Mouse (Mus musculus) MEL (cell line): ENCODE data around the gene Mmaa. TPM values are rescaled to one million over a fixed set of nuclear protein-coding genes. Genes with fewer than 3 reads are reported as not detected.

Experiments
- DNase-seq: peaks from one replicate; pipeline ENCODE4 v3.0.0; 2011; ENCODE audit warnings: low read depth, low spot score
- H3K27ac ChIP-seq: 2 replicates; pipeline ENCODE4 v1.5.1; 2012; ENCODE audit warnings: low read depth, mild to moderate bottlenecking, control low read depth, low read length, moderate library complexity; ENCODE audit not compliant: control insufficient read depth
- H3K27me3 ChIP-seq, 2 experiments: fragments of 150-350 bp in 1 of 2; sonication (generic) in 1 of 2; 2 replicates each; pipeline ENCODE4 v1.6.1; 2012; ENCODE audit warnings: low read length in 2 of 2, mild to moderate bottlenecking in 2 of 2, improper control_type of control experiment in 1 of 2, moderate library complexity in 1 of 2; ENCODE audit not compliant: insufficient read depth in 2 of 2, control insufficient read depth in 1 of 2
- H3K36me3 ChIP-seq, 2 experiments: 2 replicates each; pipeline ENCODE4 v1.6.1; 2012 to 2014; ENCODE audit warnings: low read length in 2 of 2, improper control_type of control experiment in 1 of 2, inconsistent platforms in 1 of 2, mild to moderate bottlenecking in 1 of 2; ENCODE audit not compliant: insufficient read depth in 2 of 2, control insufficient read depth in 1 of 2
- H3K4me1 ChIP-seq, 2 experiments: fragments of 150-350 bp in 1 of 2; sonication (generic) in 1 of 2; 2 replicates each; pipeline ENCODE4 v1.6.1; 2012; ENCODE audit warnings: low read length in 2 of 2, improper control_type of control experiment in 1 of 2, mild to moderate bottlenecking in 1 of 2; ENCODE audit not compliant: insufficient read depth in 2 of 2, control insufficient read depth in 1 of 2
- H3K4me3 ChIP-seq, 2 experiments: fragments of 150-350 bp in 1 of 2; sonication (generic) in 1 of 2; 2 replicates each; pipeline ENCODE4 v1.5.1; 2012; ENCODE audit warnings: low read depth in 2 of 2, low read length in 2 of 2, mild to moderate bottlenecking in 2 of 2, moderate library complexity in 2 of 2, control low read depth in 1 of 2, improper control_type of control experiment in 1 of 2; ENCODE audit not compliant: control insufficient read depth in 1 of 2, insufficient read depth in 1 of 2
- H3K79me2 ChIP-seq: 2 replicates; pipeline ENCODE4 v1.6.1; 2012; ENCODE audit warnings: mild to moderate bottlenecking, low read length, moderate library complexity; ENCODE audit not compliant: control insufficient read depth, poor library complexity, insufficient read depth
- H3K9ac ChIP-seq: 2 replicates; pipeline ENCODE4 v1.6.1; 2012; ENCODE audit warnings: low read depth, mild to moderate bottlenecking, control low read depth, low read length, moderate library complexity; ENCODE audit not compliant: control insufficient read depth, poor library complexity, severe bottlenecking
- H3K9me3 ChIP-seq: fragments of 150-350 bp; sonication (generic); replicated peaks from 2 replicates; pipeline ENCODE4 v1.6.1; 2012; ENCODE audit warnings: mild to moderate bottlenecking, low read length, improper control_type of control experiment, moderate library complexity; ENCODE audit not compliant: insufficient read depth
- E2F4 ChIP-seq: IDR thresholded peaks from 2 replicates; pipeline ENCODE4 v1.6.1; 2011; ENCODE audit warnings: low read depth, low read length, improper control_type of control experiment, borderline replicate concordance
- EP300 ChIP-seq, 2 experiments: IDR thresholded peaks; 2 replicates each; pipeline ENCODE4 v1.6.1; 2011; ENCODE audit warnings: improper control_type of control experiment in 2 of 2, low read length in 2 of 2, low read depth in 1 of 2, mild to moderate bottlenecking in 1 of 2
- ETS1 ChIP-seq: IDR thresholded peaks from 2 replicates; pipeline ENCODE4 v1.6.1; 2012; ENCODE audit warnings: low read depth, mild to moderate bottlenecking, inconsistent platforms, low read length, improper control_type of control experiment, moderate library complexity
- KAT2A ChIP-seq: conservative IDR thresholded peaks from 2 replicates; pipeline ENCODE4 v1.6.1; 2012; ENCODE audit warnings: low read depth, low read length, improper control_type of control experiment, inconsistent platforms
- MAFK ChIP-seq: IDR thresholded peaks from 2 replicates; pipeline ENCODE4 v1.6.1; 2011; ENCODE audit warnings: low read depth, mild to moderate bottlenecking, low read length, improper control_type of control experiment, borderline replicate concordance
- MAX ChIP-seq: IDR thresholded peaks from 2 replicates; pipeline ENCODE4 v1.6.1; 2011; ENCODE audit warnings: low read length, improper control_type of control experiment
- MAZ ChIP-seq: IDR thresholded peaks from 2 replicates; pipeline ENCODE4 v1.6.1; 2012; ENCODE audit warnings: low read depth, mild to moderate bottlenecking, inconsistent platforms, low read length, improper control_type of control experiment
- MYB ChIP-seq: IDR thresholded peaks from 2 replicates; pipeline ENCODE4 v1.6.1; 2011; ENCODE audit warnings: mild to moderate bottlenecking, low read depth, low read length, improper control_type of control experiment
- MYC ChIP-seq: IDR thresholded peaks from 2 replicates; pipeline ENCODE4 v1.6.1; 2011; ENCODE audit warnings: low read depth, mild to moderate bottlenecking, low read length, improper control_type of control experiment, moderate library complexity
- NRF1 ChIP-seq: IDR thresholded peaks from 2 replicates; pipeline ENCODE4 v1.6.1; 2014; ENCODE audit warnings: low read depth, mild to moderate bottlenecking, inconsistent platforms, low read length, improper control_type of control experiment, moderate library complexity; ENCODE audit not compliant: poor library complexity, insufficient read depth, severe bottlenecking
- POLR2AphosphoS5 ChIP-seq: IDR thresholded peaks from 2 replicates; pipeline ENCODE4 v1.6.1; 2012; ENCODE audit warnings: low read depth, borderline replicate concordance, mild to moderate bottlenecking, inconsistent platforms, low read length, moderate library complexity, mixed read lengths
- RCOR1 ChIP-seq: IDR thresholded peaks from 2 replicates; pipeline ENCODE4 v1.6.1; 2012; ENCODE audit warnings: low read depth, mild to moderate bottlenecking, inconsistent platforms, low read length, improper control_type of control experiment
- TAL1 ChIP-seq: IDR thresholded peaks from 2 replicates; pipeline ENCODE4 v1.6.1; 2012; ENCODE audit warnings: mild to moderate bottlenecking, inconsistent platforms, low read length, moderate library complexity, mixed read lengths
- USF1 ChIP-seq: IDR thresholded peaks from 2 replicates; pipeline ENCODE4 v1.6.1; 2014; ENCODE audit warnings: low read depth, mild to moderate bottlenecking, inconsistent platforms, low read length, improper control_type of control experiment, moderate library complexity
- ZNF384 ChIP-seq: IDR thresholded peaks from 2 replicates; pipeline ENCODE4 v1.6.1; 2012; ENCODE audit warnings: low read depth, mild to moderate bottlenecking, inconsistent platforms, low read length, improper control_type of control experiment
- polyA plus RNA-seq, 2 experiments: library from polyadenylated mRNA; stranded (reverse) in 1 of 2; unstranded in 1 of 2; fragments of >175 nt in 1 of 2; fragments of >200 nt in 1 of 2; gene quantifications; 2 replicates each; pipeline versions ENCODE4 v1.2.1 to v1.2.4; 2012; ENCODE audit warnings: low replicate concordance in 2 of 2, low read depth in 1 of 2; ENCODE audit not compliant: insufficient read length in 2 of 2, insufficient read depth in 1 of 2, missing spikeins in 1 of 2
- total RNA-seq: library from RNA; depleted of rRNA; stranded (reverse); fragments of 300-350 nt; gene quantifications from 2 replicates; pipeline ENCODE4 v1.2.3, GENCODE M21; 2012

The Mmaa gene
- total and polyA plus RNA-seq, 3 experiments: 3.2 to 6.8 TPM; not detected in 1

GRCm38 (mm10) chr8:79239320-79239719 is 55.4 kb downstream of the Mmaa start:
- H3K27ac ChIP-seq: no peak overlapping the region
- H3K27me3 ChIP-seq: no peaks in the 10 kb centered on the region
- no peak overlapping the region for H3K9ac ChIP-seq
- H3K4me3 ChIP-seq: no peak overlapping the region
- no peak for TF ChIP-seq E2F4
- TF ChIP-seq ETS1: no peak
- TF ChIP-seq MAFK: no peak
- TF ChIP-seq EP300 (IDR thresholded peaks at IDR 0.05; ENCODE audit: low read depth in 1 of 2, low read length in 2 of 2): no peak
- no peak for TF ChIP-seq ZNF384
- TF ChIP-seq USF1: no peak
- TF ChIP-seq MAX: no peak
- TF ChIP-seq RCOR1: no peak
- no peak for TF ChIP-seq MAZ
- H3K79me2 ChIP-seq: no peaks in the 10 kb centered on the region
- H3K9me3 ChIP-seq: no peaks in the 10 kb centered on the region
- DNase-seq: no peak
- H3K4me1 ChIP-seq: no peaks in the 10 kb centered on the region
- no peaks in the 10 kb centered on the region for H3K36me3 ChIP-seq

GRCm38 (mm10) chr8:79229266-79229888 is 65.4 kb downstream of the Mmaa start:
- H3K4me3 ChIP-seq: no peak overlapping the region
- no peaks in the 10 kb centered on the region for H3K4me1 ChIP-seq
- H3K9ac ChIP-seq: no peak overlapping the region
- H3K27me3 ChIP-seq: no peaks in the 10 kb centered on the region
- H3K27ac ChIP-seq: no peak overlapping the region
- TF ChIP-seq E2F4: no peak
- TF ChIP-seq TAL1: no peak
- no peak for TF ChIP-seq NRF1
- TF ChIP-seq KAT2A: no peak
- no peak for TF ChIP-seq MYC
- TF ChIP-seq POLR2AphosphoS5: no peak
- TF ChIP-seq ETS1: no peak
- TF ChIP-seq RCOR1: no peak
- TF ChIP-seq MAX: no peak
- TF ChIP-seq MYB: no peak
- TF ChIP-seq ZNF384: no peak
- no peak for DNase-seq
- no peaks in the 10 kb centered on the region for H3K79me2 ChIP-seq
- no peaks in the 10 kb centered on the region for H3K9me3 ChIP-seq
- no peaks in the 10 kb centered on the region for H3K36me3 ChIP-seq
